In the genomic region with DNA sequence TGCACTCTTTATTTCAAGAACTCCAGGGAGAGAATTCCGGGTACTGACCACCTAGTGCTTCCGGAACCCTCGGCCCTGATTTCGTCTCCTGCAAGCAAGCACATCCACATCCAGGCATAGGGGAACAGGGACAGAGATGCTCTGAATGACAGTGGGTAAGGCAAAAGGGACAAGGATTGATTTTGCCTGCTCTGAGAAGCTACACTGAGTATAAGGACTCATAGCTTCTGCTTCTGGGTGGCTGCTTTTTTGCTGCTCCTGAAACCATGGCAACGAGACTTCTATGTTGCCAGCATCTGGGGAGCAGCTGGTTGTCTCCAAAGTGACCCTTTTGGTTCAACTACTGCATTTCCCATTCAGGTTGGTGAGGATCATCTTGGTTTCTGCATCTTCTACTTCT, we compare ENCODE assay signal across 10 mouse cellular contexts. TPM values are rescaled to one million over a fixed set of nuclear protein-coding genes. Genes with fewer than 3 reads are reported as not detected.
DNase-seq lines count a peak whose midpoint lies in the region; ATAC-seq and TF ChIP-seq lines count a peak whose summit lies in the region.
"Had no signal": no experiment of that assay in that cellular context is flagged by ENCODE, and none has a peak within 500 bp of the region (broad histone marks: within the 10 kb centered on the region; RNA-seq: fewer than 3 reads in every experiment).

No protein-coding gene starts in this region.

- peak overlapping the region; percentile 56 for H3K4me3 ChIP-seq in heart, embryonic 16.5 days (ENCODE audit: low read length)
- peak overlapping the region; percentile 72 for H3K4me3 ChIP-seq in cortical plate, adult 2 months (ENCODE audit: insufficient read depth, low read length)
- H3K4me3 ChIP-seq in hindbrain, embryonic 13.5 days: peak overlapping the region; percentile 80
- peak overlapping the region; percentile 77 for H3K4me3 ChIP-seq in midbrain, embryonic 13.5 days (replicated peaks)

- H3K4me1 ChIP-seq in heart, embryonic 16.5 days (ENCODE audit: control insufficient read depth, insufficient read depth, low read length): no peaks in the 10 kb centered on the region
- H3K4me1 ChIP-seq in cortical plate, adult 2 months (ENCODE audit: control insufficient read depth, insufficient read depth, low read length): no peaks in the 10 kb centered on the region; the same call in 1 of the 2 replicates
- peaks cover 20% of the 10 kb centered on the region for H3K4me1 ChIP-seq in hindbrain, embryonic 13.5 days (replicated peaks)
- H3K4me1 ChIP-seq in midbrain, embryonic 13.5 days (replicated peaks): peaks cover 23% of the 10 kb centered on the region

- DNase-seq in heart, postnatal 25 days (ENCODE audit: low spot score): no peak
- no peak for DNase-seq in cerebellum, postnatal 36 days
- DNase-seq in thymus, postnatal 4 days: no peak
- no peak for DNase-seq in urinary bladder, postnatal 14 days (ENCODE audit: low spot score)
- DNase-seq: lung, adult 2 months had no signal

- no peak for TF ChIP-seq CTCF in cortical plate, adult 2 months (IDR thresholded peaks at IDR 0.05; ENCODE audit: extremely low read depth, insufficient read depth, low read length)

- H3K4me2 ChIP-seq in heart, embryonic 16.5 days (ENCODE audit: low read depth, low read length): peak overlapping the region; percentile 89
- peak overlapping the region; percentile 63 for H3K4me2 ChIP-seq in hindbrain, embryonic 13.5 days
- H3K4me2 ChIP-seq in midbrain, embryonic 13.5 days (replicated peaks): peak overlapping the region; percentile 58

- H3K27ac ChIP-seq in heart, embryonic 16.5 days (ENCODE audit: low read length): no peak overlapping the region
- H3K27ac ChIP-seq in cortical plate, adult 2 months (ENCODE audit: insufficient read depth, low read length): 0 out of 2 replicates have a peak overlapping the region, but pooled peaks have one; percentile 37
- peak overlapping the region; percentile 95 for H3K27ac ChIP-seq in hindbrain, embryonic 13.5 days
- peak overlapping the region; percentile 93 for H3K27ac ChIP-seq in midbrain, embryonic 13.5 days

- 18% methylated on average over 5 of the region's 5 CpGs for WGBS in heart, embryonic 16.5 days
- 8% methylated on average over 5 of the region's 5 CpGs for WGBS in hindbrain, embryonic 13.5 days
- WGBS in midbrain, embryonic 13.5 days: 8% methylated on average over 5 of the region's 5 CpGs

- no peak overlapping the region for H3K9ac ChIP-seq in heart, embryonic 16.5 days (ENCODE audit: low read length)
- peak overlapping the region; percentile 88 for H3K9ac ChIP-seq in hindbrain, embryonic 13.5 days
- peak overlapping the region; percentile 89 for H3K9ac ChIP-seq in midbrain, embryonic 13.5 days (replicated peaks)

- H3K27me3 ChIP-seq in heart, embryonic 16.5 days (ENCODE audit: control insufficient read depth, insufficient read depth, low read length): peaks cover 12% of the 10 kb centered on the region
- no peaks in the 10 kb centered on the region for H3K27me3 ChIP-seq in hindbrain, embryonic 13.5 days
- no peaks in the 10 kb centered on the region for H3K27me3 ChIP-seq in midbrain, embryonic 13.5 days

- ATAC-seq in heart, embryonic 16.5 days (replicated peaks; ENCODE audit: extremely low read depth, insufficient read depth, low FRiP score): no peak
- ATAC-seq in hindbrain, embryonic 13.5 days (ENCODE audit: low FRiP score): peak; percentile 78
- no peak; the same call in 1 of the 2 replicates for ATAC-seq in midbrain, embryonic 13.5 days

- intact Hi-C loops in heart, postnatal 25 days (cut with DNase I): no loop called here

- H3K36me3 ChIP-seq in heart, embryonic 16.5 days (ENCODE audit: control insufficient read depth, insufficient read depth): no peaks in the 10 kb centered on the region
- H3K36me3 ChIP-seq in hindbrain, embryonic 13.5 days: no peaks in the 10 kb centered on the region
- no peaks in the 10 kb centered on the region for H3K36me3 ChIP-seq in midbrain, embryonic 13.5 days
- H3K36me3 ChIP-seq: G1E had no signal

- no peaks in the 10 kb centered on the region for H3K9me3 ChIP-seq in heart, embryonic 16.5 days (replicated peaks; ENCODE audit: control insufficient read depth, low read length)
- no peaks in the 10 kb centered on the region for H3K9me3 ChIP-seq in hindbrain, embryonic 13.5 days
- H3K9me3 ChIP-seq in midbrain, embryonic 13.5 days: no peaks in the 10 kb centered on the region
- H3K9me3 ChIP-seq: G1E had no signal

- no peak for TF ChIP-seq POLR2A in cortical plate, adult 2 months (IDR thresholded peaks at IDR 0.05; ENCODE audit: extremely low read depth, insufficient read depth, low read length)

RNA-seq across cellular contexts. Expression of a gene that starts 0.3 kb away (rescaled TPM):
- 0.70 and 0.92 TPM in 2 replicates for polyA plus RNA-seq in heart, embryonic 16.5 days (2015; fragmentation: Nextera tagmentation; extraction: Ambion mirVana)
- total RNA-seq in heart, postnatal 25 days (2021): under 1 TPM; 0.44 to 0.45 TPM
- 30.7 and 31.4 TPM in 2 replicates for polyA plus RNA-seq in cortical plate, adult 2 months (2012; rRNA removed)
- 30.5 and 32.2 TPM in 2 replicates for polyA plus RNA-seq in hindbrain, embryonic 13.5 days (2015; fragmentation: Nextera tagmentation; extraction: Ambion mirVana)
- 30.8 and 31.2 TPM in 2 replicates for polyA plus RNA-seq in midbrain, embryonic 13.5 days (2015; fragmentation: Nextera tagmentation; extraction: Ambion mirVana)
- polyA plus RNA-seq: G1E had no signal

Comparison
In these comparisons a context has a peak if more than half of its experiments do, and no peak if none do; other contexts are left out.
1. RNA of a gene that starts 0.3 kb away (polyA plus RNA-seq): 30.5 to 32.2 TPM in hindbrain, embryonic 13.5 days, 30.7 to 31.4 TPM in cortical plate, adult 2 months and 30.8 to 31.2 TPM in midbrain, embryonic 13.5 days; 0.70 to 0.92 TPM in heart, embryonic 16.5 days; every median in the first group is over 10 times any median in the second.
2. Peak in every context shown above with its lines, with median percentiles within 50 percentile points of each other: H3K4me2 ChIP-seq and H3K4me3 ChIP-seq.